Mouse (Mus musculus): ENCODE measurements around the gene Sgf29.

Sgf29 gene

GRCm38 (mm10) chr7:126708175-126708952 is 59.3 kb downstream of the Sgf29 start:
- no peak for DNase-seq

- DNase-seq, result no peak
Observed at GRCm38 (mm10) chr7:126710266-126710665, 61.2 kb downstream of the Sgf29 start.

GRCm38 (mm10) chr7:126711910-126712309 is 62.8 kb downstream of the Sgf29 start:
- DNase-seq, result no peak

- no peak for DNase-seq
Observed at GRCm38 (mm10) chr7:126715679-126716078, 66.6 kb downstream of the Sgf29 start.

- no peak for DNase-seq
Observed at GRCm38 (mm10) chr7:126717566-126717965, 68.5 kb downstream of the Sgf29 start.

- no peak for DNase-seq
Observed at GRCm38 (mm10) chr7:126718787-126719337, 69.8 kb downstream of the Sgf29 start.

GRCm38 (mm10) chr7:126721635-126722034 is 72.5 kb downstream of the Sgf29 start:
- DNase-seq, result no peak
